Mouse (Mus musculus) cerebellum, adult 8-10 months (tissue): Measurements from ENCODE around the gene Fam110a.

ENCODE experiments used
- DNase-seq: peaks from one replicate; pipeline ENCODE4 v3.0.0; 2022

The Fam110a gene

DNA sequence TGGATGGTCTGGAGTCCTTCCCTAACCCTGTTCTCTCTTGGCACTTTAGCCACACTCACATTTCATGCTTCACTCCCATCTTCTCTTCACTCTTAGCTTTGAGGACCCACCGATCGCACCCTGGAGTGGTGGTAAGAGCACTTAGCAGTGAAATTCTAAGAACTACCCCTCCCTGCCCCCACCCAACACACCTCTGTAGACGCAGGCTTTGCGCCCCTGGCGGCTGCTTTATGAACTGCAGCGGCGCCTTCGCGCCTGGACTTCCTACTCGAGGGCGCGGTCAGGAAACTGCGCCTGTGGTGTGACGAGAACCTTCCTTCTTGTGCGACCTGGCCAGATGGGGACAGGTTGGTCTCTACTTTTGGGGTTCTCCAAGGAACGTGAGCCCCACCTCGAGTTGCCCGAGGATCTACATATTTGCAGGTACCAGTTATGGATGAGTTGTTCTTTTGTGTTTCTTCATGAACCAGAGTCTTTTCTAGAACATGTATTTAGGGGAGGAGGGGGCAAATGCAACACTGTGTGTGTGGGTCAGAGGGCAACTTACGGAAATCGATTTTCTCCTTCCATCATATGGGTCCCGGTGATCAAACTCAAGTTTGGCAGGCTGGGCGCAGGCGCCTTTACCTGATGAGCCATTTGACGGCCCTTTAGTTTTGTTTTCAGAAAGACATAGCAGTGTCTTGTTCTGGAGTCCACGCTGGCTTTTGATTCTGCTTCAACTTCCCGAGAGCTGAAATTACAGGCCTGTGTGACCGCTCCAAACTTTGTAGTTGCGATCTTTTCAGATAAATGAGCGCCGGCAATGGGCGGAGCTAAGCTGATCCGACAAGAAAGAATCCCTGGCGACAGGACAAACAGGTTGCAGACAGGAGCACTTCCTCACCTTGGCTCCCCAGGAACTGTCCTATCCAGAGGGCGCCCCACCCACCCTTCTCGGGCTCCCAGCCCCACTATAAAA lies 16.5 kb upstream of the Fam110a start, which contains the start of gene Slc52a3:
Slc52a3 (plus strand) TSS at position 283 of the 961 bp plus-strand sequence.
- DNase-seq, result peak; percentile 71

DNA sequence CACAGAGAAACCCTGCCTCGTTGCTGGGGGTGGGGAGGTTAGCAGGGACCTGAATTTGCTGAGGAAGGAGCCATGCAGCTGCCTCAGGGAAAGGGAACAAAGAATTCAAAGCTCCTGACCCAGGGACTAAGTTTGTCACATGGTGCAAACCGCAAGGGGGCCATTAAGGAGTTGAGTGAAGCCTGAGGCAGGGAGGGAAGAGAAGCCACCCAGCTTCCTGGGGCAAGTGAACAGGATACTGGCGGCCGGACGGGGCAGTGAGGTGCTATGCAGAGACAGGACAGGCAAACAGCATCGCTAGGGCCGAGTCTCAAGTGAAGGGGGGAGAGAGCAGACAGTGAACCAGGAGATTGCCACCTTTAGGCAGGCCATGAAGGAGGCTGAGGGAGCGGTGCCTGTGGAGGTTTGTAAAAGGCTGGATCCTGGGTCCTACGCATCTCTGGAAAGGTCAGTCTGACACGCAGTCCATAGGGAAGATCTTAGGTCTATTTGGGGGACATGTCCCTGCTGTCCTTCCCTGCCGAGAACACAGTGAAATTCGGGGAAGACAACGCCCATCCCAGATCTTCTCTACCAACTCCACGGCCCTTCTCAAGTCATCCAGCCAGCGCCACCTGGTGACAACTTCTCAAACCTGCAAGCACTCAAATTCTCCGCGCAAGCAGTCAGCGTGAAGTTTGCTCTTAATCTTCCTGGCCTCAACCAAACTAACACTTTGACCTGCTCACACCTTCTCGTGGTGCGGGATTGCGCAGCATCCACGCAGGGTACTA lies 14.5 kb upstream of the Fam110a start:
- peak; percentile 75 for DNase-seq

DNA sequence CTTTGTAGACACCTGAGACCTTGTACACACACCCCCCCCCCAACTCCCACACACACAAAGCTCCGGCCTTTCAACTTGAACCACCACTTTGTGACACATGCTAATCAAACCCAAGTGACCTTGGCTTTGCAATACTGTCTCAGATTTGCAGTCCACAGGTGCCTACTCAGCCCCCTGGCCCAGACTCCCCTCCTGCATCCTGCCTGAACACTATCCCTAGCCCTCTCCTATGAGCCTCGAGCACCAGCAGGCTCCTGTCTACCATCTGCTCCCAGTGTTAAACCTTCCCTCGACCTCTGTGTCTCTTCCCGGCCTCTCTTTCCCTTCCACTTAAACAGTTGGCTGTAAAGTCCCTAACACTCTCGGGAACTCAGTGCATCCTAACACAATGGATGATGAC lies 11.4 kb upstream of the Fam110a start:
- no peak for DNase-seq

DNA sequence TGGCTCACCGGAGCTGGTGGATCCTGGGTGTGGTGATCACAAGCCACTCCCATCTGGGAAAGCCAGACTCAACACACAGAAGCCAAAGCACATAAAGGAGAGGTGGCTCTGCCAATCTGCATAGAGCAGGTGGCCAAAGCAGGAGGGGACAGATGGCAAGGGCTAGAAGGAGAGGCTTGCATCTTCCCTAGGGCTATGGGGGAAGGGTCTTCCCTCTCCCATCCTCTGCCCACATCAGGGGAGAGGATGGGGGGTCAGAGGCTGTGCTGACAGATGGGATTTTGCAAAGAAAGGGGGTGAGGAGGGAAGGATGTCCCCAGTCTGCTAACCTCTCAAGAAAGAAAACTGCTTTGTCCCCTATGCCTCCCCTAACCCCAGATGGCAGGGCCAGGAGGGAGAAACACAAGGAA lies 11.0 kb upstream of the Fam110a start:
- DNase-seq, result no peak

DNA sequence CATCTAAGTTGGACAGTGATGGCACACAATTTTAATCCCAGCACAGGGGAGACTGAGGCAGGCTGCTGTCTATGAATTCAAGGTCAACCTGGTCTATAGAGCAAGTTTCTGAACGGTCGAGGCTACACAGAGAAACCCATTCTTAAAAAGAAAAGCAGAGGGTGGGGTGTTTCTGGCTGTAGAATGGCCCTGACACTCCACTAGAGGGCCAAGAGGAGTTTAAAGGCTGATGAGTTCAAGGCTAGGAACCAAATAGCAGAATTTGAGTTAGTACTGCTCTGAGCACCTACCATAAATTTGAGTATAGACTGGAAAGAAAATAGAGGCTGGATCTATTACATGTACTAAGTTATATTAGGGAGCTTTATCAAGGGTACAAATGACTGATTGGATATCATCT lies 9.0 kb upstream of the Fam110a start:
- no peak for DNase-seq

DNA sequence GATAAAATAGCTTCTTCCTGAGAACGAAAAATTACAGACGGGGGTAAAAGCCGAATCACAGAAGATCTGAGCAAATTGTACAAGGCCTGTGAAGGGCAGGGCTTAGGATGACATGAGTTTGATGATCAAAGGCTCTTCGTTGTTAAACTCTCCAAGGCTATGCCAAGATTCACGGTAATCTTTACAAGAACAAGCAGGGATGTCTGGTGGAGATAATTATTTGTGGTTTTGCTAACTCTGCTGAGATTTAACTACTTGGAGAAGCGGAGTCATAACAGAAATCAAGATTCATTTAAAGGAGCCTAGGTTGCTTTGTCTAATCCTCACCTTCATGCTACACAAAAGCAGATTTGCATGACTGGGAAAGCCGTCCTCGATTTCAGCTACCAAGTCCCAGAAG lies 6.9 kb upstream of the Fam110a start:
- no peak for DNase-seq

DNA sequence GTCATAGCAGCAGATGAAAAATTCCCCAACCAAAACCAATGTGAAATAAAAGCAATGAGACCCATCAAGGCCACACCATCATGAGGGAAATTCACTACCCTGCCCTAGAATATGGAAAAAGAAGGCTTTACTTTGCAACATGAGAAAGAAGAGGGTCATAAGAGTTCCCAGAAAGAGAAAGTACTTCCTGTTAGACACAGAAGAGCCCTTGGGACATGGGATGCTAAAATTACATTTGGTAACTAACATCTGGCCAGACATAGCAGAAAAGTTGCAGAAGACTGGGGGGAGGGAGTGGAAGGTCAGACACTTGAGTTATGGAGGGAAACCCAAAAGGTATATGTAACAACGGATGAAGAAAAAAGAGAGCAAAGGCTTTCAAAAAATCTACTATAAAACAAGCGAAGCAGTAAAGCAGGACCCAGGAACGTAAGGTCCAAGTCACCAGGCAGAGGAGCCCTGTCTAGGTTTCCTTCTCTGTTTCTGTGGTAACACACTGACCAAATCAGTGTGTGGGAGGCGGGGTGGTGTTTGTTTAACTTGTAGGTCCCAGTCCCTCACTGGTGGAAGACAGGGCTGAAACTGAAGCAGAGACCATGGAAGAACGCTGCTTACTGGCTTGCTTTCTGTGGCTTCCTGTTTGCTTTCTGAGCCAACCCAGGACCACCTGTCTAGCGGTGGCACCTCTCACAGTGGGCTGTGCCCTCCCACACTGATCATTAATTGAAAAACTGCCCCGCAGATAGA lies 5.6 kb upstream of the Fam110a start:
- no peak for DNase-seq

DNA sequence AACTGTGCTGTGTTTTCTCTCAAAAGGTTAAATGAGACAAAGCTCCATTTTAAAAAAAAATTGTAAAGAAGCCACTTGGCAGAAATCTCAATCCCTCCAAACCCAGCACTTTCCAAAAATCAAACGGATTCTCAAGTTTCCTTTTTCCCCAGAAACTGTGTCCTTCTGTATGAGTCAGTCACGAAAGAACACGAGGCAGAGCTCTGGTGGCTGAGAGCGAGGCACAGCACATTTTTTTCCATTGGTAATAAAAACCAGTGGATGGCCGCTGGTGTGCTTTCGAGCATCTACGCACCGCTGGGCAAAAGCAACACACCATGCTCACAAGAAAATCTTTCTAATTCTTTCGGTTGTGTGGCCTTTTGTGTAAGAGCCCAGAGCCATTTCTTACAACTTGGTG lies 4.0 kb upstream of the Fam110a start:
- no peak for DNase-seq

DNA sequence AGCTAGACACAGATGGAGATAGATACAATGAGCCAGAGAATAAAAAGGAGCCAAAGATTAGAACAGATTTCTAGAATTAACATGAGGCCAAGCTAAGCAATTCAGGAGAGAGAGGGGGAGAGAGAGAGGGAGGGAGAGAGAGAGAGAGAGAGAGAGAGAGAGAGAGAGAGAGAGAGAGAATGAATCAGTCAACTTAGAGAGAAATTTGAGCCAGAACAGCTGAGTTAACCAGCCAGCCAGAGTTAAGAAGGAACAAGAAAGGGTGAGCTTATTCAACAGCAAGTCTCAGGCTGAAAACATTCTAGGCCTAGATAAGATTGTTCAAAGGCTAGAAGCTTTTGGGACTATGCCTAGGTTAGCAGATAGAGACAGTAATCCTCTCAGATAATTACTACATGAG lies 2.5 kb upstream of the Fam110a start:
- no peak for DNase-seq

DNA sequence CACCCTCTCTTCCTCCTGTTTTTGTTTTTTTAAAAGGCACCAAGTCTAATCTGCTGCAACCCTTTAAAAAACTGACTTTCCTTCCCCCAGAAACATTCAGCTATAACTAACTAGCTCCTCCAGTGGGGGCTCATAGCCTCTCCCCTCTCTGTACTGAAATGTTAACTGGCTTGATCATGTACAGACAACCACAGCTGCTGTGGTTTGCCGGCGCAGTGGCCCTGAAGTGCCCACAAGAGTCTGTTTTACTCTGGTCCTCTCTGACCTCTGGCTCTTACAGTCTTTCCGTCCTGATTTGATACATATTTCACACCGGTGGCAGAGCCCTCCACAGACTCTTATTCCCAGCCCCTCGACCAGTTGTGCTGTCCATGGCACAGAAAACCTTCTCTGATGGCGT lies 1.2 kb upstream of the Fam110a start:
- DNase-seq, result no peak

DNA sequence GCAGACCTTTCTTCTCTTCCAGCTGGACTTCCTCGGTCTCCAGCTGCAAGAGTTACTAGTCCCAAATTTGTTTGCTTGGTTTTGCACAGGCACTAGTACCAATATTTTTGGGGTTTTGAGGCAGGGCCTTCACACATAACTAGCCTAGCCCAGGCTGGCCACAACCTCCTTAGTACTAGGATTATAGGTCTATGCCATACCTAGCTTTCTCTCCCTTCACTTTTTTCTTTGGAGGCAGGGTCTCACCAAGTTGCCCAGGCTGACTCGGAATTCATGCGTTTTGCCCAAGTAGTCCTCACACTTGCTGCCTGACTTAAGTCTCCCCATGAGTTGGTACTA lies 305 bp upstream of the Fam110a start:
- DNase-seq, result no peak

DNA sequence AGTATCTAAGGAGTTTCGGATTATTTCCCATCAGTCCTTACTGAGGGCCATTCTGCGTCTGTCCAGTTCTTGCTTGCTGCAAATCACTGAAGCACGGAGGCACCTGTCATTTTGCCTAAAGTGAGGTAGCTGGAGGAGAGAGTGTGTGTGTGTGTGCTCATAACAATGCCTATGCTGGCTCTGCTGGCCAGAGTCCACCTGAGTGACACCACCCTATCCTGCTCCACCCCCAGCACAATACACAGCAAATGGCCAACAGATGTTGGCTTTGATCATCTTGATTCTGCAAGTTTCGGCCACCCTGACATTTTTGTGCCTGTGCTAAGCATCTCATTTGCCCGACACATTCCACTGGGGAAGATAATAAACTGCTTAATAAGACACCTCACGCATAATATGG lies 1.5 kb downstream of the Fam110a start:
- no peak for DNase-seq

DNA sequence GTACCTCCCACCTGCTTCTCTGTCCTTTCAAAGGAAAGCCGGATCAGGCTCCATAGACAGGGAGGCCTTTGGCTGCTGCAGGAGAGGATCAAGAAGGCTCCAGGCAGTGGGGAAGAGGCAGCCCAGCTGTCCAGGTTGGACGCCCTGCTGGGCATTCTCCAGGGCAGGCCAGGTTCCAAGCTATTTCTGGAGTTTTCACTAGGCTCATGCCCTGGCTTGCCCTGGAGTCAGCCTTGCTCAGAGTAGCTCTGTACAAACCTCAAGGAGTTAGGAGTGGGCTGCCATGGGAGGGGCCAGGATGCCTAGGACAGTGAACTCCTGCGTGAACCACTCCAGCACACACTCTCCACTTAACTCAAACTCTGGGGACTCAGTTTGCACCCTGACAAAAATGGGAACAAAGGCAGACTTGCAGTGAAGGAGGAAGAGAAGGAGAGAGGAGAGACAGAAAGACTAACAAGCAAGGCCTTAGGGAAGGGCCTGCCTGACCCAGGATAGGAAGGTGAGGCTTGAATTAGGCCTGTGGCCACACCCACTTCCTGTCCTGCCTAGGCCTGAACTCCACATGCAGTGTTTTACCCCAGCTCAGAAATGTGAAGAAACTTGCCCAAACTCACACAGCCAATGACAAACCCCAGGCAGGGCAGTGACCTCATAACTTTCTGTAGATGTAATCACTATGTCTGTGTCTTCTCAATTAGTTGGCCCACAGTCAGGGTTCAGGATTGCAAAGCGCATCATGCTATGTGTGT lies 2.2 kb downstream of the Fam110a start:
- peak; percentile 76 for DNase-seq

DNA sequence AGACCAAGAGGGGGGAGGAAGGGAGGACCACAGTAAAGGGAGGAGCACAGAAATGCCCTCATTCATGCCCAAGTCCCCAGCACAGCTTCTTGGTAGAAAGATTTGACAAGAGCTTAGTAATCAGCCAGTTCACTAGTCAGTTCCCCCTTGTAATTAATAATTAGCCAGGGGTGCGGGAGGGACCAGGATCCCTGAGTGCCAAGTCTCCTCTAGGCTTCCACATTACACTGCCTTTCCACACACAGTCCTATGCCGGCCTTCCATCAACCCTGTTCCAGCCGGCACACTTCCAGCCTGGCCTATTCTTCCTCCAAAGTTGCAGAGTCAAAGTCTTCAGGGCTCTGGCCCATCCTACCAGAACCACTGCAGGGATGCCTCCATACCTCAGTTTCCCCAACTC lies 4.0 kb downstream of the Fam110a start:
- DNase-seq, result no peak

DNA sequence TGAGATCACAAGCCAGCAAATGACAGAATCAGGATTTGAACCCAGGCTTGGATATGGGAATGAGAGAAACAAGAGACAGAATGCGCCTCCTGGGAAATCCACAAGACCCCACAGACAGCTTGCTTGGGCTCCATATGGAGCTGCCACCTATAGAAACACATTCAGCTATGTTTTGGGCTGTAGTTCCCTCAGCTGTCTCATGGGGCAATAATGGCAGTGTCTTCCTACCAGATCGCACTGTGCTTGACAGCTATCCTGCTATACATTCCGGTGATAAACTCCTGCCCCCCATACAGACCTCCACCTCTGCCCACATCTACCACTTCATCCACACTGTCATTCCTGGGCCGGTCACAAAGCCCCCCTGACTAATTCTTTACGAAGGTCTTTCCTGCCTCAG lies 4.7 kb downstream of the Fam110a start:
- no peak for DNase-seq

DNA sequence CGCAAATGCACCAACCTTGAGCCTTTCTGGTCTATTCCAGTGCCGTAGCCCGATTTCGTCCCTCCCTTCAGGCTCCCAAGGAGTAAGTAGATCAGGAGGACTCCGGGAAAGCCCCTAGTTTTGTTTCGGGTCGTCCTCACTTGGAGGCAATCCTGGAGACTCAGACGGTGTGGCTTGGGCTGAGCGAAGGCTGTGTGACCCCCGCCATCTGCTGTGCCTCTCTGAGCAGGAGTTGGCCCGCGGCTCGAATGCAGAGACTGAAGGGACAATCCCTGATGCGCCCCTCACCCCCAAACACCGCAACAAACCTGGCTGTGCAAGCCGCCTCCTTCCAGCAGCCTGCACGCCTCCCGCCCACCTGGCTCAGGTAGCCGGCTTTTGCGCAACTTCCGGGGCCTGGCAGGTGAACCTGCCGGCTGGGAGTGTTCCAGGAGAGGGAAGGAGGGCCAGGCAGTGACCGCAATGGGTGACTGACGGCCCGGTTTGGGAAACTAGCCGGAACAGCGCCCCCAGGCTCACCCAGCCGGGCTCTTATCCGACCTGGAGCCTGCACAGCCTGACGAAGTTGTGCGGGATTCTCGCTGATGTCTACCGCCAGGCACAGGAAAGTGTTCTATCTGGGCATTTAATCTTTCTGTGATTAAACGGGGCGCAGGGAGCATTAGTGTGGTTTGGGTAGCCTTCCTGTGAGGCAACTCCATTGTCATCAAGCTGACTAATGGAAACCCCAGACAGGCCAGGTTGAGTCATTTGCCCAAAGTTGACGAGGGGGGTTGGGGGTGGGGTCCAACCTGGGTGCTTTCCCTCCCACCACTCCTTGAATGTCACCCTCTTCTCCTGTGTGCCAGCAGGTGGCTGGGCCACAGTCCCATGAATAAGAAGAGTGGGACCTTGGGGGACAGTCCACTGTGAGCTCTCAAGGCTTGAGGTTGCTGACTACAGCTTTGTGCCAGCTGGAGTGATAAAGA lies 6.1 kb downstream of the Fam110a start:
- DNase-seq, result no peak

DNA sequence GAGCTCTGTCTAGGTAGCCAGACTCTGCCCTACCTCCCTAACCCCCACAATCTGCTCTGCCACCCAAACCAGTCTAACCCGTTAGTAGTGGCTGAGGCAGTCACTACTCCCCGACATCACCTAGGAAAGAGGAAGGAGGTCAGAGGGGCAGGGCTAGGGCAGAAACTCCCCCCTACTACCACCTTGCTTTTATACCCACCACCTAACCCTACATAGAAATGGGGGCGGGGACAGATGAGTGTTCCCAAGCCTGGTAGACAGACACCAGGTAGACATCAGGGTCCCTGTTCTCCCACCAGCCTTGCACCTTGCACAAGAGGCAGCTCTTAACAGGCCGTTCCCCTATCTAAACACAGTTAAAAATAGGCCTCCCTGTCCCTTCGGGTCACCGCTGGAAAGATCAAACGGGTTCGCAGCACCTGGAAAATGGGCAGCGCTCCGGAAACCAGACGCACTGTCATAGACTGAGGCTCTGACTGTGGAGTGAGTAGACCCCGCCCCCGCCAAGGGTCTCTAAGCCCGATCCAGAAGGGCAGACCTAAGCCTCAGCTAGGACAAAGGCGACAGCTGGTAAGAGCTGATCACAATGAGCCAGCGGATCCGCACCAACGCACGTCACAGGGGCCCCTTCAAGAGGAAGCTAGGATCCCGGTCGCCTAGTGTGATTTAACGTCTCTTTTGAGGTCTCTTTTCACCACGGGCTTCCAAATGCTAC lies 7.0 kb downstream of the Fam110a start:
- no peak for DNase-seq

DNA sequence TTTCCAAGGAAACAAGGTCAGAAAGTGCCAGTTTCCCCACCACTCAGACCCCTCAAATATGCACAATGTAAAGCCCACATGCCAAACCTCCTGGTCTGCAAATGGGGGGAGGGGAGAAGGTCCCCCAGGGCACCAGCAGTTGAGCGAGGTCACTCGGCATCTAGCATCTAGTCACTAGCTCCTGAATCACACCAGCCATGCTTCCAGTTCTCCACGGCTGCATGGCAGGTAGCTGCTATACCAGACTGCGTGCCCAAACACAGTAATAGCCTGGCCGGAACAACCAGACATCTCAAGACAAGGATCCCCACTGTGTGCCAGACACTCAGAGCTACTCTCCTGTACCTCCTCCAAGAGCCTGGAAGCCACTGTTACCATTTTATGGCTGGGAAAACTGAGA lies 8.3 kb downstream of the Fam110a start:
- DNase-seq, result no peak

DNA sequence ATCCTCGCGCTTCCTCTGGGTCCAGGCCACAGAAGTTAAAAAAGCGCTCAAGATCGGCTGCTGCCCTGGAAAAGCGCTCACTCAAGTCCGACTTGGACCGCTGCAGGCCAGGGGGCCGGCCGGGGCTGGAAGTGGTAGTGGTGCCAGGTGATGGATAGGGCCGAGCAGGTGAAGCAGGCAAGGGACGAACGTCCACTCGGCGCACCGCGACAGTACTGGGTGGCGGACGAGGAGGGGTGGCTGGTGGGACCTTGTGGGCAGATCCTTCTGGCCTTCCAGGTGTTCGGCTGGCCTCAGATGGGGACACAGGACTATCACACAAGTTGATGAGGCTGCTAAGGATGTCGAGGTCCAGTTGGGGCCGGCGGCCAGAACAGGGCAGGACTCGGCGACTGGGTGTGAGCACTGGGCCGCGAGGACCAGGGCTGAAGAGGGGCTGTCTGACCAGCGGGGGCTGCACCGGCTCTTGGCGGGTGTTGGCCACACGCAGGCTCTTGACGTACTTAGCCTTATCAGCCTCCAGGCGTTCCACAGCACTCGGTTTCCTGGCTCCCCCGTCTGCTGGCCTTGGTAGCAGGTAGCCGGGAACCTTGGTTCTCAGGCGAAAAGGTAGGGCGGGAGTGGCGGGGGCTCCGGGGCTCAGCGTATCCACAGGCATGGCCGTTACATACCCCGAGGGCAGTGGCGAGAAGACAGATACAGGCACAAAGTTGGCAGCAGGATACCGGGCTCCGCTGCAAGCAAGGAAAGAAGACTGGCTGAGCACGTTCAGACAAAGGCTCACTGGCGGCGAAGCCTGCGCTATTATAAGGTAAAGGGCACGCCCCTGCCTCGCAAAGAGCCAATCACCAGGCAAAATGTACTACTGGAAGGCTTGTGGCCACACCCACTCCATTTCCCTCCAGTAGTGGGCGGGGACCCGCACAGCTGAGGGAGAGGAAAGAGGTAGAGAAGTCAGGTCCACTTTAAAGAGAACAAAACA lies 9.5 kb downstream of the Fam110a start:
- no peak for DNase-seq

DNA sequence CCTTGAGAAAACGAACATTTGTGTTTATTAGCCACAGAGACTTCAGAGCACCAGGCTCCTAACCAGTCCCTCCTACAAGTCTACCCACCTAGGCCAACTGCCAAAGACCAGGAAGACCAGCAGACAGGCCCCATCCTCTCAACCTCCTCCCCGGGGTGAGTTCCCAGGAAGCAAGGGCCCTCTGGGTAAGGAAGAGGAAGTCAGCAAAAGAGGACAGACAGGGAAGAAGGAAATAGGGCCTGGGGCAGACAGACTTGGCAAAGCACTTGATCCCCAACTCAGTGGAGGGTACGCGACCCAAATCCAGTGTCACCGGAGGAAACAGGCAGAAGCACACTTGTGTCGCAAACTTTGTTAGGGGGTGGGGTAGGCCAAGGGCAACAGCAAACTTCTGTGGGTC lies 10.6 kb downstream of the Fam110a start:
- DNase-seq, result no peak
